ENCODE assay signal across 10 mouse cellular contexts in genomic region chr11:58018287-58018686, GRCm38 (mm10). TPM values are rescaled to one million over a fixed set of nuclear protein-coding genes. Genes with fewer than 3 reads are reported as not detected.
DNase-seq lines count a peak whose midpoint lies in the region; ATAC-seq and TF ChIP-seq lines count a peak whose summit lies in the region.
"Had no signal": no experiment of that assay in that cellular context is flagged by ENCODE, and none has a peak within 500 bp of the region (broad histone marks: within the 10 kb centered on the region; RNA-seq: fewer than 3 reads in every experiment).

No protein-coding gene starts in this region.

- H3K4me3 ChIP-seq in heart, adult 2 months = no peak overlapping the region
- H3K4me3 ChIP-seq: lung, embryonic 15.5 days had no signal

- ATAC-seq in activated CD4-positive, CD25-positive, alpha-beta regulatory T cell, adult 4 months = peak; percentile 10
- ATAC-seq in cerebellum, adult (ENCODE audit: insufficient number of reproducible peaks, low FRiP score, low TSS enrichment) = no peak
- ATAC-seq: hindbrain, embryonic 16.5 days had no signal

- H3K79me2 ChIP-seq in heart, adult 2 months (replicated peaks; ENCODE audit: control insufficient read depth, insufficient read depth, low read length) = peaks cover 11% of the 10 kb centered on the region

- H3K4me1 ChIP-seq in heart, adult 2 months (ENCODE audit: control insufficient read depth, insufficient read depth, low read length) = peaks cover 39% of the 10 kb centered on the region

- TF ChIP-seq CTCF in heart, adult 2 months (IDR thresholded peaks at IDR 0.05) = peak; percentile 47

- no peak for TF ChIP-seq EP300 in heart, adult 2 months (IDR thresholded peaks at IDR 0.05; ENCODE audit: insufficient read depth, low read depth, low read length)

- intact Hi-C loops in heart, adult 2 months (cut with DNase I) = no loop called here
- intact Hi-C loops in heart, postnatal 25 days (cut with DNase I) = no loop called here

- no peak for TF ChIP-seq POLR2A in heart, adult 2 months (IDR thresholded peaks at IDR 0.05; ENCODE audit: insufficient read depth, low read depth, low read length)

- H3K27ac ChIP-seq in heart, adult 2 months = no peak overlapping the region
- H3K27ac ChIP-seq: lung, embryonic 15.5 days had no signal

- H3K9ac ChIP-seq in heart, adult 2 months (ENCODE audit: low read depth, low read length) = no peak overlapping the region
- H3K9ac ChIP-seq: lung, embryonic 15.5 days had no signal

- H3K36me3 ChIP-seq in heart, adult 2 months (ENCODE audit: control insufficient read depth, insufficient read depth, low read length) = peaks cover 37% of the 10 kb centered on the region
- H3K36me3 ChIP-seq: lung, embryonic 15.5 days had no signal

- H3K27me3 ChIP-seq in heart, adult 2 months (ENCODE audit: control insufficient read depth, insufficient read depth, low read length) = no peaks in the 10 kb centered on the region
- H3K27me3 ChIP-seq: lung, embryonic 15.5 days had no signal

- 15% methylated on average over 2 of the region's 2 CpGs for WGBS in heart, adult 2 months

- DNase-seq in heart, adult 2 months = no peak
- DNase-seq in heart, postnatal 25 days (ENCODE audit: low spot score) = no peak
- DNase-seq in lung, postnatal 10 days = peak; percentile 34
- no peak for DNase-seq in lung, postnatal 14 days
- peak; percentile 59 for DNase-seq in skeletal muscle tissue, adult 2 months (ENCODE audit: low read depth, low spot score)
- DNase-seq in ovary, postnatal 10 days (ENCODE audit: low spot score) = no peak

RNA-seq across cellular contexts. Expression of gene Larp1, which starts 9.4 kb away (rescaled TPM):
- total RNA-seq in heart, adult 2 months (2021) = 10 to 100 TPM; 57.4 to 63.4 TPM
- 26.5 and 35.7 TPM in 2 replicates for polyA plus RNA-seq in heart, adult 2 months (2012; rRNA removed)
- total RNA-seq in heart, postnatal 25 days (2021) = 10 to 100 TPM; 52.1 to 53.0 TPM
- polyA plus RNA-seq in activated CD4-positive, CD25-positive, alpha-beta regulatory T cell, adult 4 months (2017; shearing (Covaris generic)) = 10 to 100 TPM; 20.0 to 26.8 TPM

Comparison
In these comparisons a context has a peak if more than half of its experiments do, and no peak if none do; other contexts are left out.
1. DNase-seq: peak in lung, postnatal 10 days (single experiment) and skeletal muscle tissue, adult 2 months (single experiment); none in heart, adult 2 months (0 of 2), heart, postnatal 25 days (single experiment), lung, postnatal 14 days (single experiment) and ovary, postnatal 10 days (single experiment).